Mouse (Mus musculus): ENCODE data around the gene Col13a1.

Col13a1 gene

DNA sequence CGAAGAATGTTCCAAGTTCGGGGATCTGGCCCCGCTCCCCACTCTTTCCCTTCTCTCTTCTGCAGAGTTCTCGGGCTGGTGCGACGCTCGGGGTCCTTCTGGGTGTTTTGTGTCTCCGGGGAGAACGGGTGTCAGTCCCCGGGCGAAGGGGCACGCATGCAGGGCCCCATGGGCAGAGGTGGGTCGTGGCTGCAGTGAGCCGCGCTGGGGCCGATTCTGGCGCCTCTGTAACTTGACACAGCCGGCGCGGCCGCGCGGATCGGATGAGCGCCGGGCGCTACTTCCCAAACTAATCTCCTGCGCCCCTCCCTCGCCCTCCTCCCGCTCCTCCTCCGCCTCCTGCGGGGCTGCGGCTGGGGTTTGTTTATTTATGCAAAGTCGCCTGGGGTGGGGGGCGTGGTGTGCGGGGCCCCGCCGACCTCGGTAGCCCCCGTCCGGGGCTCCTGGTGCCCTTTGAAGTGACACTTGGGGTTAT lies at the start of gene Col13a1:
Col13a1 (minus strand) TSS at position 243 of the 475 bp plus-strand sequence.
- peak; percentile 74 for DNase-seq (ENCODE audit: low read depth, low spot score)

DNA sequence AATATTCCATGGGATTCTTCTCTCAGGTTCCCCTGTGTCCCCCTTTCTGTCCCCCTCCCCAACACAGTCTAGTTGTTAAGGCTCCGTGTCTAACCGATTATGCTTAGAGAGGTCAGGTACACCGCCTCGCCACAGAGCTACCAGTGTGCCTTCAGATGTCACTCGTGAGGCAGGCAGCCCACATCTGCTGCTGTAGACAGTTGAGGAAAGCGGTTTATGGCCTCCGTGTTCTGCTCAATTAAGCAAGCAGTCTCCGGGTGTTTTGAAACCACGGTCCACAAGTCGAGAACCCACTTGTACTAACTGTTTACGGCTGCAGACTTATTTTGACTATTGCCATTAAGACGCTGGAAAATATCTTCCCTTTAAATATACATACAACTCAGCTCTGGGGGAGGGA lies 48.8 kb upstream of the Col13a1 start:
- no peak for DNase-seq (ENCODE audit: low read depth, low spot score)

GRCm38 (mm10) chr10:62023821-62024551 lies 45.1 kb upstream of the Col13a1 start:
- DNase-seq (ENCODE audit: low read depth, low spot score), result no peak

DNA sequence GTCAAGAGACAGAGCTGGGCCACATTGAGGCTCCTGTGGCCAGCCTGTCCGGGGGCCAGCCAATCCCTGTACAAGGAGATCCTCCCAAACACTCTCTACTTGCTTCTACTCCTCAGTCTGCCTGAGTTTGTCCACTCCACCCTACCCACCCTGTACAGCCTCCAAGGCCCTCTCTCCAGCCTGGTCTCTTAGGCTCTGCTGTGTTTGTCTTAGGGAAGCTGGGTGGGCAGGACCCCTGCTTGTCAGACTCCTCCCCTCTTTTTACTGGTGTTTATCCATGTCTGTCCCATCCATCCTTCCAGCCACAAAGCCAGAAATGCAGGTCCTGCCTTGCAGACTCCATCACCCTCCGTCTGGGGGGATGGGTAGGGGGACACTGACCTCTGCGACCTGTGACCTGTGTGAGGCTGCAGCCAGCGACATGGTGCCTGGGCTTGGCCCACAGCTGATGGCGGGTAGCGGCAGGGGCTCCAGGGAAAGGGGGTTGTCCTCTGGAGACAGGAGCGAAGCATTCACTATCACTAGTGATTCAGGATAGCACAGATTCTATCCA lies 41.2 kb upstream of the Col13a1 start:
- peak; percentile 33 for DNase-seq (ENCODE audit: low read depth, low spot score)

GRCm38 (mm10) chr10:62019386-62020067 lies 40.6 kb upstream of the Col13a1 start:
- DNase-seq (ENCODE audit: low read depth, low spot score), result peak; percentile 76

DNA sequence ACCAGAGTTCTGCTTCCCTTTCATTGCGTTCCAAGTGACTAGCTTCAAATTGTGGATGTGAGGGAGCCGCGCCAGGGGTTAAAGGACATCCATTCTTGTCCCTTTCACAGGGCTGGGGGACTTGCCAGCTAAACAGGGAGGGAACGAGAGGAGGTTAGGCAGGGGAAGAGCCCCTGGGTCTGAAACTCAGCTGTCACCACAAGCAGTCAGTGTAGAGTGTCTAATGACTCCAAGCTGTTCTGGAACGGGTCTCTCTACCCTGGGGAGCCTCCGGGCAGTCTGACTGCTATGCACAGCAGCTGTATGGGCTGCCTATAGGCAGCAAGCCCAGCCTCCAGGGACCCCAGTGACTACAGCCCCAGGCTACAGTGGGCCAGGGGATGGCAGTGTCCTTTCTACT lies 38.0 kb upstream of the Col13a1 start:
- DNase-seq (ENCODE audit: low read depth, low spot score), result no peak

DNA sequence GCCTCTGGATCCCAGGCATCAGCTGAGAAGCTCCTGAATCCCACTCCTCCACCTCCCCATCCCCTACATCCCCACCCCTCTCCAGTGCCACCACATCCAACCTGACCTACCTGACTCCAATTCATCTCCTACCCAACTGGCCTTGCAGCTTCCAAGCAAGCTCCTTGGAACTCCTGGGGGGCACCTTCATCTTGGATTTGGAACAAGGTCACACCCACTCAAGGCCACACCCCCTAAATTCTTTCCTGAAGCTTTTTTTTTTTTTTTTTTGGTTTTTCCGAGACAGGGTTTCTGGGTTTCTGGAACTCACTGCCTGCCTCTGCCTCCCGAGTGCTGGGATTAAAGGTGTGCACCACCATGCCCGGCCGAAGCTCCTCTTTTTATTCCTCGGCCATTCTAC lies 34.3 kb upstream of the Col13a1 start:
- peak; percentile 39 for DNase-seq (ENCODE audit: low read depth, low spot score)

DNA sequence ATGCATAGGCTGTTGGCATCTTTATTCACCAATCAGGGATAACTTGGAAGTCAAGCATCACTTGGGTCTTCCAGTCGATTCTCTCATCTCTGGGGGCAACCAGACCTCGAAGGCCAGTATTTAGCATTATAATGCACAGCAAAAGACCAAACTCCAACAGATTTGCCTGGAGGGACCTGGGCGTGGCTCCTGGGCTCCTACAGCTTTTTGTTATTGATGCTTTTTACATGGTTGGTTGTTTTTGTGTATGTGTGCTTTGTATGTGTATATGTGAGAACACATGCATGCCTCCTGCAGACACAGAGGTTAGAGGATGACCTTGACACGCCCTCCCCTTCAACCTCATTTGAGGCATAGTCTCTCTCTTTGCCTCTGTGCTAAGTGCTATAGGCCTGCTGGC lies 33.5 kb upstream of the Col13a1 start:
- peak; percentile 77 for DNase-seq (ENCODE audit: low read depth, low spot score)

DNA sequence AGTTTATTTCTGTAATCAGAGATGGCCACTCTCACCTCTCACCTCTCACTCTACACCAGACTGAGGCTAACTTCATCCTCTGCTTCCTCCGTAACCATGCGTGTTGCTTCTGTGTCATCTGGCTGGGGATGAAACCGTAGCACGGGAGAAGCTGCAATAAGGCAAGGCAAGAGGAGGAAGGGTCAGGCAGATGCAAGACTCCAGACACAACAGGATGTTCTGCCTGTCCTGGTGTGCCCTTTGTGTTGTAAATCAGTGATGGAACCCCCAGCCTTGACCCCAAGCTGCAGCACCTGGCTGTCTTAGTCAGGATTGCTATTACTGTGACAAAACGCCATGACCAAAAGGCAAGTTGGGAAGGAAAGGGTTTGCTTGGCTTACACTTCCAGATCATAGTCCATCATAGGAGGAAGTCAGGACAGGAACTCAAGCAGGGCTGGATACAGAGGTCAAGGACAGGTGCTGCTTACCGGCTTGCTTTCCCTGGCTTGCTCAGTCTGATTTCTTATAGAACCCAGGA lies 31.1 kb upstream of the Col13a1 start:
- DNase-seq (ENCODE audit: low read depth, low spot score), result peak; percentile 78

GRCm38 (mm10) chr10:62007958-62008357 lies 29.1 kb upstream of the Col13a1 start:
- DNase-seq (ENCODE audit: low read depth, low spot score), result no peak

DNA sequence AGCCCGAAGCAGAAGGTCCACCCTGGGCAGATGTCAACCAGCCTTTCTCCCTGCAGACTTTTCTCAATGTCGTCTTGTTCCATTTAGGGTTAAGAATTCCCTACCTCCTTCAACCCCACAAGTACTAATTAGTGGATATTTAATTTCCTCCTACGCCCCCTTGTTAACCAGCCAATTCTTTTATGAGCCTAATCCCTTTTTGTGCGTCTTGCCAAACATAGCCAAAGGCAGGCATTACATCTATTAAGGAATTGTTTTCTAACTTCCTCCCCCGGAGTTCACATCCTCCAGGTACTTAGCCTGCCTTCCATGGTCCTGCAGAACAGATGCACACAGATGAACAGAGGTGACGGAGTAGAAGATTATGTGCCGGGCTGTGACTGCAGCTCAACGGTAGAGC lies 27.5 kb upstream of the Col13a1 start:
- no peak for DNase-seq (ENCODE audit: low read depth, low spot score)

DNA sequence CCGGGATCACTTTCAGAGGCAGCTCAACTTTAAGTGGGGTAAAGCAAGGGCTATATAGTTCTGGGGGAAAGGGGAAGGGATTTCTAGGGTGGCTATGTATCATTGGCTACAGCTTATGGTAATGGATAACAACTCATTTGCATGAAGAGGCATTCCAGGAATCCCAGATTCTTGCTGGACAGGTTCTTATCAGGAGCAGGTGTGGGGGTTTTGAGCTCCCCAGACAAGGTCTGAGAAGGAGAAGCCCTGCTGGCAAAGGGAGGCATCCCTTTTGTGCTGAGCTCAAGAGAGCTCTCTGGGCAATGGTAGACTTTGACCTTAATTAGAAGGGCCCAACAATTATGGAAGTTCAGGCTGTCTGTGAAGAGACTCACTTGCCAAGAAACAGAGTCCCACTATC lies 21.3 kb upstream of the Col13a1 start:
- DNase-seq (ENCODE audit: low read depth, low spot score), result peak; percentile 52

DNA sequence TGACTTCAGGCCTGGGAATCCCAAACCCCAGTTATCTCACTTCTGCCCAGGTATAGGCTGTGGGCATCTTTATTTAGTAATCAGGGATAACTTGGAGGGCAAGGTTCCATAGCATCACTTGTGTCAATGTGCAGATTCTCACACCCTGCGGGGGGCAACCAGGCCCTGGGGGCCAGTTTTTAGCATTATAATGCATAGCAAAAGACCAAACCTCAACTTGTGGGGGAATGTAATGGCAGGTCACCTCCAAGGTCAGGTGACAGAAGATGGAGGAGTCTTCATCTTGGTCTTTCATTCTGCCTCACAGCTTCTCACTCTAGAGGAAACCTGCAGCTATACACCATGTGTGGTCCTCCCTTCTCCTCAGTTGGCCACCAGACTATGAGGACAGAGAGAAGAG lies 20.9 kb upstream of the Col13a1 start:
- DNase-seq (ENCODE audit: low read depth, low spot score), result peak; percentile 61

DNA sequence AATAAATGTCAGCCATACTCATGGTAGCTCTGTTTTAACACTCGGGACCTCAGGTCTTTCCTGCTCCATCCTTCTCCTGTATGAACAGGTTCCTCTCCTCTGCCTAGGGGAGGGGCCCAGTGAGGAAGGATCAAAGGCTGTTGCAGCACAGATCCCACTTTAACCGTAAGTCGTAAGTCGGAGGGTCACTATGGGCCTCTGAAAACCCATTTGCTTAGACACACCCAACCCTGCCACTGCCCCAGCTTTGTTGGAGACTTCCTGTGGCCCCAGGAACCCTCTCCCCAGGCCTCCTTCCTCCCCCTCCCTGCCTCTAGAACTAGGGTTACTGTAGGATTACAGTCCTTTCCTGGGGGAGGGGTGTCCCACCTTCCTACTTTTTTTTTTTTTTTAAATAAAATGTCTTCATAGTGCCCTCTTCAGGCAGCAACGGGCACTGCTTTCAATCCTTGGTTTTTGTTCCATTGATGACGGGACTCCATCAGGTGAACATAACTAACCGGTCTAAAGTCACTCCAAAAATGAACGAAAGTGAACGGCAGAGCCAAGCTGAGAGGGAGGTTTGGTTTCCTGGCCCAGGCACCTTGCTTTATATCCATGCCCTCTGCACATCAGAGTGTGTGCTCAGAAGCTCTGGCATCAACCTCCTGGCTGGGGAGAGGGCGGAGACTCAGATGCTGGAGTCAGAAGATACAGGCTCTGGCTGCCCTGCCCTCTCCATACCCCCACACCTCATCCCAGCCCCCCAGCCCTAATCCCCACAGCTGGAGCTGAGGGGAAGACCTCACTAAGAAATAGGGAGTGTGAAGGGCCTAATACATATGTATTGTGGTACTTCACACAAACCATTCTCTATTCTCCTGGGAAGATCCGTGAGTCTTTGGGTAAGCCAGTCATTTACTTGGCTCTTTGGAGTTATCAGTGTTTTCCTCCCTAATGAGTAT lies 12.8 kb upstream of the Col13a1 start:
- DNase-seq (ENCODE audit: low read depth, low spot score), result peak; percentile 81

DNA sequence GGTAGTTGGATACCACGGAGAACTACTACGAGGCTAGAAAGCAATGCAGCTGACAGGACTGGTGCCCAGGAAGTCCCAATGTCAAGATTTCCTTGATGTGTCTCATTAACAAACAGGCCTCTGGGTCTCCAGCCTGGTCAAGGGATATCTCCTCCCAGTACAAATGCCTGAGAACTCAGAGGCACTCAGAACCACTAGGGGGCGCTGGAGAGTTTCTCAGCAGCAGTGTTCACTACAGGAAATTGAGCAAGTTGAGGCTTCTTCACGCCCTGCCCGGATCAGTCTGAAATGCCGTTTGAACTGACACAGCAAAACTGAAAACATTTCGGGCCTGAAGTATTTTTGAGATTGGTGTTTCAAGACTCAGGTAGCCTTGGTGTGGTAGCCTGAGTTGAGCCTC lies 1.5 kb upstream of the Col13a1 start:
- DNase-seq (ENCODE audit: low read depth, low spot score), result peak; percentile 92

DNA sequence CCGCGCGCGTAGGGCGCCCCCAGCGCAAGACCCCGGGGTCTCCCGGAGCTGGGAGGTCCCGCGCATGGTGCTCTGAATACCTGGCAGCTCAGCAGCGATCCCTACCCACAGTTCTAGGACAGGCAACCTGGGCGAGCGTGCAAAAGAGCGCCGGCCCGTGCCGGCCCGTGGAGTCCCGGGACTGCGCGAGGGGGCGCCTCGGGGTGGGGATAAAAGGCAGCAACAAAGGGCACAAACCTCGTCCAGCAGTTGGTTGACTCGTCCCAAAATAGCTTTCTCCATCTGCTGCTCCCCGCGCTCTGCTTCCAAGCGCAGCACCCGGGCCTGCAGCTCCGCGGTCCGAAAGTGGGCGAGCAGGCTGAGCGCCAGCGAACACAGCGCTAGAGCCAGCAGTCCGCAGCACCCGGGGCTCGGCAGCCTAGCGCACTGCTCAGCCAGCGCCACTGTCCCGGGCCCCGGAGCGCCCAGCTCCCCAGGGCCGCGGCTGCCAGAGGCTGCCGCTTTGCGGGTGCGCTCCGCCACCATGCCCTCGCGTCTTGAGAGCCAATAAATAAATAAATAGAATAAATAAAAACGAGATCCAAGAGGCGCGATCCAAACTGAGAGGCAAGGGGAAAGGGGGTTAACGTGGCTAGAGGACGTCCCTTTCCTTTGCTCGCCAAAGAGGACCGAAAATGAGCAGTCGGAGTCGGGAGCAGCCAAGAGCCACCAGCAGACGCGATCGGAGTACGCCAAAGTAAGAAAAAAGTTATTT lies 619 bp downstream of the Col13a1 start:
- peak; percentile 70 for DNase-seq (ENCODE audit: low read depth, low spot score)

GRCm38 (mm10) chr10:61977392-61978096 lies 1.4 kb downstream of the Col13a1 start:
- no peak for DNase-seq (ENCODE audit: low read depth, low spot score)

DNA sequence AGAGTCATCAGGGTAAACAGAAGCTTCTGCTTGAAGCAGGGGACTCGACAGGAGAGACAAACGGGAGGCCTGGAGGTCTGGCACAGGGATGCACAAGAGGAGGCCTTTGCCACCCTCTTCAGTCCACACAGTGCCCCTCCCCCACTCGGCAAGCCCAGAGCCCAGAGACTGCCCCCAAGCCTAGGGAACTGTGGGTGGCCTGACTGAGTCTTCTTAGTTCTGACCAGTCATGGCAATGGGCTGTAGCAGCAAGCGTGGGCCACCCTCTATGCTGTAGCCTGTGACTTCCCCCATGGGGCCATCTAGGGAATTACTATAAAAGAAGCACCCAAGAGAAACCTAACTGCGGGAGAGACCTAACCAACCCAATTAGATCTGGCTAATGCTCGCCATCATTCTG lies 1.9 kb downstream of the Col13a1 start:
- DNase-seq (ENCODE audit: low read depth, low spot score), result peak; percentile 67

DNA sequence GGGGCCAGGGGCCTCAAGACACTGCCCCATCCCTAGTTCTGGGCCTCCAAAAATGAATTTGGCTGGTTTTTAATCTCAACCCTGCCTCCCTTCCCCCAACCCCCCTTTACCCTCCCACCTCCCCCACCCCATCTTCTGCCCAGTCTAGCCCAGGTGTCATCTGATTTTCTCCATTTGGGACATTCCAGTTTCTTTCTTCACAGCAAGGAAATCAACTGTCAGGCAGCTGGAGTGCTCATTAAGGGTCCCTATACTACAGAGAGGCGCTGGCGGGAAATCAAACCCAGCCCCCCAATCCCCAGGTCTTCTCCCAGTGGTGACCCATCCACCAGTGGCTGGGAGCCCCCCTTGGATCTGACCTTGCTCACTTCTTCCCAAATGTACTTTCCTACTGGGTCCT lies 4.3 kb downstream of the Col13a1 start:
- DNase-seq (ENCODE audit: low read depth, low spot score), result no peak

DNA sequence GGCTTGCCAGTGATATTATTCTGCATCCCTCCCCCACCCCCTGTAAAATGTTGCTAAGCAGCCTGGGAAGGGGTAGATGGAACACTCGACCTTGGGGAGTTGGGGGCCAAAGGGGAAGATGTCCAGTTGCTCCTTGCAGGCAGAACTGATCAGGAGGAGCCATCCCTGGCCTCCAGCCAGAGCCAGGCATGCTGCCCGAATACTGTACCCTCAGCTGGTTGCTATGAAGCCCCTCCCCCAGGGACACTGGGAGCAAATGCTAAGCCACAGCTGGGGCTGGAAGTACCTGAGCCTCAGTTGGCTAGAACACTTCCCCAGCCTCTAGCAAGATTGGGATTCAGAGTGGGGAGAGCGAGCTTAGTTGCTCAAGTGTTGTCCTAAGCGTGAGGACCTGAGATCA lies 6.9 kb downstream of the Col13a1 start:
- no peak for DNase-seq (ENCODE audit: low read depth, low spot score)
